Mouse (Mus musculus) liver, embryonic 11.5 days (tissue): Measurements from ENCODE around the gene Chrna3. TPM values are rescaled to one million over a fixed set of nuclear protein-coding genes. Genes with fewer than 3 reads are reported as not detected.

ENCODE experiments used
- ATAC-seq: fragments of 200-750 bp; cut with Nextera tagmentation; replicated peaks from 2 replicates; pipeline ENCODE4 v1.8.0; 2017; ENCODE audit warnings: moderate number of reproducible peaks, mild to moderate bottlenecking, moderate TSS enrichment, moderate library complexity; ENCODE audit not compliant: low FRiP score
- DNase-seq: peaks from one replicate; pipeline ENCODE4 v3.0.0-alpha.2; 2017; ENCODE audit warnings: low spot score
- H3K27ac ChIP-seq: fragments of 300-500 bp; sonication (generic); 2 replicates; pipeline ENCODE4 v1.5.1; 2014; ENCODE audit warnings: mild to moderate bottlenecking, low read depth, low read length, control low read depth
- H3K27me3 ChIP-seq: fragments of 300-500 bp; sonication (generic); replicated peaks from 2 replicates; pipeline ENCODE4 v1.6.1; 2014; ENCODE audit warnings: low read length, mixed read lengths; ENCODE audit not compliant: control insufficient read depth, insufficient read depth
- H3K36me3 ChIP-seq: fragments of 300-500 bp; sonication (generic); 2 replicates; pipeline ENCODE4 v1.6.1; 2014; ENCODE audit warnings: mild to moderate bottlenecking, low read length, moderate library complexity, mixed read lengths; ENCODE audit not compliant: control insufficient read depth, insufficient read depth
- H3K4me1 ChIP-seq: fragments of 300-500 bp; sonication (generic); replicated peaks from 2 replicates; pipeline ENCODE4 v1.6.1; 2014; ENCODE audit warnings: low read length, mixed read lengths; ENCODE audit not compliant: control insufficient read depth, insufficient read depth
- H3K4me2 ChIP-seq: fragments of 300-500 bp; sonication (generic); 2 replicates; pipeline ENCODE4 v1.6.1; 2014; ENCODE audit warnings: mild to moderate bottlenecking, control low read depth, moderate library complexity
- H3K4me3 ChIP-seq: fragments of 300-500 bp; sonication (generic); 2 replicates; pipeline ENCODE4 v1.5.1; 2014; ENCODE audit warnings: low read depth, low read length, control low read depth
- H3K9ac ChIP-seq: fragments of 300-500 bp; sonication (generic); 2 replicates; pipeline ENCODE4 v1.6.1; 2014; ENCODE audit warnings: low read depth, low read length, control low read depth
- H3K9me3 ChIP-seq: fragments of 300-500 bp; sonication (generic); 2 replicates; pipeline ENCODE4 v1.6.1; 2016; ENCODE audit warnings: low read length, inconsistent platforms, mixed read lengths; ENCODE audit not compliant: control insufficient read depth
- WGBS: fragments of 180-500 bp; shearing (Covaris S2); extraction: QIAGEN DNeasy Blood & Tissue Kit; methylation state at CpG from one replicate; pipeline ENCODE4 v1.1.7; 2014; 5-methylcytosine and 5-hydroxymethylcytosine counted together
- polyA plus RNA-seq: library from polyadenylated mRNA; unstranded; fragments of >200 nt; fragmentation: Nextera tagmentation; extraction: Ambion mirVana; gene quantifications from 2 replicates; pipeline ENCODE4 v1.2.1, GENCODE M21; 2014

The Chrna3 gene
- polyA plus RNA-seq, 1 experiment from 2014 or later, result 0.18 TPM

DNA sequence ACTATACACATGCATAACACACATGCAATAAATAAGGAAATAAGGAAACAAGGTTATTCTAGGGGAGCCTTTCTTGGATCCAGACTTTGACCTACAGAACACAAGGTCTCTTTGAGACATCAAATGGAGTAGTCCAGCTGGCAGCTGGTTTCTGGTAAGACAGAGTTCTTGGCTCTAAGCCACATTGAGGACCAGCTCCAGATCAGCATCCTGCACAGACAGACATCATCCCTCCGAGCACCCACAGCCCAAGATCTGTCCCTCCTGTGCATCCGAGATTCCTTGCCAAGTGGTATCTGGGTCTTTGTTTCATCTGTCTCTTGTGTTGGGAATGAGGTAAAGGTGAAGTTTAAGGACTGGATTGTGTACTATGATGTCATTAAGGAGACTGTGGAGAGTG is 18.6 kb upstream of the Chrna3 start:
- no peak overlapping the region for H3K4me3 ChIP-seq
- ATAC-seq, result no peak
- peaks cover 4% of the 10 kb centered on the region; the same call in 1 of the 2 replicates for H3K4me1 ChIP-seq
- H3K36me3 ChIP-seq, result no peaks in the 10 kb centered on the region
- no peaks in the 10 kb centered on the region for H3K9me3 ChIP-seq
- no peak for DNase-seq
- no peak overlapping the region for H3K27ac ChIP-seq
- no peak overlapping the region for H3K9ac ChIP-seq
- WGBS, result 78% methylated on average over 2 of the region's 2 CpGs
- H3K27me3 ChIP-seq, result peaks cover 16% of the 10 kb centered on the region; the same call in 1 of the 2 replicates
- H3K4me2 ChIP-seq, result no peak overlapping the region

DNA sequence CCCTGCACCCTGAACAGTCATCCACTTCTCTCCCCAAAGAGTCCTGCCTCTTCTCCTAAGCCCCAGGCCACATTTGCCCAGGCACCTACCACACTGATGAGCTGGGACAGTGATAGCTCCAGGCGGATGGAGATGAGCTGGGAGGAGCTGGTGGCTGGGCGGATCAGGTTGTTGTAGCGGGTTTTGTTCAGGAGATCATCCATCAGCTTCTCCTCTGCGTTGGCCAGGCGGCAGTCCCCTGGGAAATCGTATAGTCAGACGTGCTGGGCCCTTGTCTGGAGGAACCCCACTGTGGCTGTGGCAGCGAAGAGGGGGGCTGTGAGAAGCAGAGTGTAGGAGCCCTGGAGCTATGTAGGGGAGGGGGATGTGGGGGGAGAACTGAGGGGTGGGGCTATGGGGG is 17.3 kb upstream of the Chrna3 start:
- Histone ChIP-seq H3K27me3 (peaks cover 13% of the 10 kb centered on the region; the same call in 1 of the 2 replicates), H3K9ac (no peak overlapping the region), H3K4me3 (no peak overlapping the region), H3K9me3 (no peaks in the 10 kb centered on the region), H3K27ac (no peak overlapping the region), H3K36me3 (no peaks in the 10 kb centered on the region), H3K4me2 (no peak overlapping the region; the same call in 1 of the 2 replicates), H3K4me1 (peaks cover 4% of the 10 kb centered on the region; the same call in 1 of the 2 replicates)
- ATAC-seq (no peak), DNase-seq (no peak)
- WGBS, result 18% methylated on average over 8 of the region's 8 CpGs

DNA sequence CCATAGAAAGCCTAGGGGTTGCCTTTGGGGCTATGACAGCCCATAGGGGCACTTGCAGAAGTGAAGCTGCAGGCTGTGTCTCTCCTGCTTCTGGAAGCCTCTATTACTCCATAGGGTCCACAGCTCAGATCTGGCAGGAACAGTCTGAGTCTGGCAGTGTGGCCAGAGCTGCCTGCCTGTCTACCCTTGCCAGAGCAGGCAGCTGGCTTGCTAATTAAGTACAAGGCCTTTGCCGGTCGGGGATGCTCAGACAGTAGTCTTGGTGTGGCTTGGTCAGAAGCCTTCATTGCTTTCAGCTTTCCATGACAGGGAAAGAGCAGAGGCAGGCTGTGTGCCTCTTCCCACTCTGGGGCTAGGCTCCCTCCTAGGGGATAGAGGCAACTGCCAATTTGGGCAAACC is 15.0 kb upstream of the Chrna3 start:
- no peaks in the 10 kb centered on the region for H3K36me3 ChIP-seq
- DNase-seq (no peak), ATAC-seq (no peak)
- no peak overlapping the region for H3K9ac ChIP-seq
- H3K27me3 ChIP-seq, result peaks cover 5% of the 10 kb centered on the region; the same call in 1 of the 2 replicates
- no peak overlapping the region for H3K27ac ChIP-seq
- no peaks in the 10 kb centered on the region for H3K9me3 ChIP-seq
- no peaks in the 10 kb centered on the region for H3K4me1 ChIP-seq
- WGBS, result 68% methylated on average over 2 of the region's 2 CpGs
- H3K4me2 ChIP-seq, result no peak overlapping the region
- no peak overlapping the region for H3K4me3 ChIP-seq

DNA sequence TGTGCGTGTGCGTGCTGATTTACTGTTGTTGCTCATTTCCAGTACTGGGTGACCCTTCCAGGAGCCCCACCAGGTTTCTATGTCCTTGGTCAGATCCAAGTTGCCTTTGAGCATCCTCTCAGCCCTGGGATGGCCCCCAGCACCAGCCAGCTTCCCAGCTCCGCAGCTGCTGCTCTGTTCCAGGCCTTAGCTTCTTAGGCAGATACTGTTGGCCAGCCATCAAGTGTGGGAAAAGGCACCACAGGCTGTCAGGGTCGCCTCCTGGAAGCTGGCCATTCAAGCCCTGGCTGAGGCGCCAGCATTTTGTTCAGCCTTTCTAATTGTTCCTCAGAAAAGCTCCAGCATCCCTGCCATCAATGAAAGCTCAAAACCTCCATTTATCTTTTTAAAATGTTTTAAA is 13.6 kb upstream of the Chrna3 start:
- no peaks in the 10 kb centered on the region for H3K36me3 ChIP-seq
- 79% methylated on average over 5 of the region's 5 CpGs for WGBS
- no peak overlapping the region for H3K4me2 ChIP-seq
- H3K4me3 ChIP-seq, result no peak overlapping the region
- no peaks in the 10 kb centered on the region for H3K4me1 ChIP-seq
- ATAC-seq, result no peak
- no peak for DNase-seq
- H3K9me3 ChIP-seq, result no peaks in the 10 kb centered on the region
- H3K9ac ChIP-seq, result no peak overlapping the region
- no peak overlapping the region for H3K27ac ChIP-seq
- H3K27me3 ChIP-seq, result peaks cover 1% of the 10 kb centered on the region; the same call in 1 of the 2 replicates

DNA sequence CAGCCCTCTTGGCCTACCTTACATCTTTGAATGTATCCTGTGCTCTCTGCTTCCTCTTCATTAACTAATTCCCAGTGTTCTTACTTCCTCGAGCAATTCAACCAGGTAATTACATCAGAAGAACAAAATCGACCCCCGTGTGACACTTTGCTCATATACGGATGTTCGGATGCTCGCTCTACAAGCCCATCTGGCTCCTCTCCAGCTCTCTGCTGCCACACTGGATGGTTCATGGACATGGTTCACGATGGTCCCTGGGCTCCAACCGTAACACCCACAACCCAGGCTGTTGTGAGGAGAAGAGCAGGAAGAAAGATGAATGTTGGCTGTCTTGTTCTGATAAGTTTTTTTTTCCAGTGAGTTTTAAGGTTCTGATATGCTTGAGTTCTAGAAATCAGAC is 12.6 kb upstream of the Chrna3 start:
- Histone ChIP-seq H3K27ac (no peak overlapping the region), H3K4me3 (no peak overlapping the region), H3K4me2 (no peak overlapping the region), H3K36me3 (no peaks in the 10 kb centered on the region), H3K9ac (no peak overlapping the region), H3K4me1 (no peaks in the 10 kb centered on the region), H3K27me3 (no peaks in the 10 kb centered on the region; the same call in 1 of the 2 replicates), H3K9me3 (no peaks in the 10 kb centered on the region)
- DNase-seq (no peak), ATAC-seq (no peak)
- 75% methylated on average over 8 of the region's 8 CpGs for WGBS

DNA sequence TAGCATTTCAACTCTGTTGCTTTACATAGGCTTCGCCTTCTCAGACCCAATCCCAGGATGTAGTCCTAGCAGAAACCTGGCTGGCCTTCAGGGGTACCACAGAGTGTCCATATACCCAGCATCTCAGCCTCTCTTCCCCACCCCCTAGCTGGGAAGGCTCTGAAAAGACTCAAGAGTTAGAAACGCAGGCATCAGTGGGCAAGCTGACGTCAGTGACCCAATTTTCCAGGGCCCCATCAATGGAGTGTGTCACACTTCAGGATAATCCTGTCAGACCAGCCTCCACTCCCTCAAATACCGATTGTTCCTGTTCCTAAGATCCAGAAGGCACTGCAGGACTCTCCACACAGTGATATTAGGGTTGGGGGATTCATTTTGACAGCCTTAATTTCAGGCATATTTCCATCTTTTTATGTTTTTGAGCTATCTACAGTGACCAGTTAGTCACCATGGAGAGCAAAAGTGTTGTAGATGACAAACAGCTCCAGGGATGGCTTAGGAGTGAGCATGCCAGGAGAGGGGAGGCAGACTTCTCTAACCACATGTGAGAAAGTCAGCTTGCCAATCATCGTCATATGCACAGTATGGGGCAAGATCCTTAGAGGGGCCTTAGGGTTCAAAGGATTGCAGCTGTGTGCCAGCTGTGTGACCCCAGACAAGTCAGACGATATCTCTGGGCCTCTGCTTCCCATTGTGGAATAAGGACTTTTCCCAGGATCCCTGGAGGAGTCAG is 5.2 kb upstream of the Chrna3 start:
- no peak overlapping the region for H3K4me2 ChIP-seq
- 52% methylated on average over 6 of the region's 6 CpGs for WGBS
- ATAC-seq (no peak), DNase-seq (no peak)
- H3K4me3 ChIP-seq, result no peak overlapping the region
- peaks cover 12% of the 10 kb centered on the region for H3K27me3 ChIP-seq
- H3K4me1 ChIP-seq, result no peaks in the 10 kb centered on the region
- no peak overlapping the region for H3K9ac ChIP-seq
- H3K27ac ChIP-seq, result no peak overlapping the region
- H3K36me3 ChIP-seq, result no peaks in the 10 kb centered on the region
- H3K9me3 ChIP-seq, result no peaks in the 10 kb centered on the region

DNA sequence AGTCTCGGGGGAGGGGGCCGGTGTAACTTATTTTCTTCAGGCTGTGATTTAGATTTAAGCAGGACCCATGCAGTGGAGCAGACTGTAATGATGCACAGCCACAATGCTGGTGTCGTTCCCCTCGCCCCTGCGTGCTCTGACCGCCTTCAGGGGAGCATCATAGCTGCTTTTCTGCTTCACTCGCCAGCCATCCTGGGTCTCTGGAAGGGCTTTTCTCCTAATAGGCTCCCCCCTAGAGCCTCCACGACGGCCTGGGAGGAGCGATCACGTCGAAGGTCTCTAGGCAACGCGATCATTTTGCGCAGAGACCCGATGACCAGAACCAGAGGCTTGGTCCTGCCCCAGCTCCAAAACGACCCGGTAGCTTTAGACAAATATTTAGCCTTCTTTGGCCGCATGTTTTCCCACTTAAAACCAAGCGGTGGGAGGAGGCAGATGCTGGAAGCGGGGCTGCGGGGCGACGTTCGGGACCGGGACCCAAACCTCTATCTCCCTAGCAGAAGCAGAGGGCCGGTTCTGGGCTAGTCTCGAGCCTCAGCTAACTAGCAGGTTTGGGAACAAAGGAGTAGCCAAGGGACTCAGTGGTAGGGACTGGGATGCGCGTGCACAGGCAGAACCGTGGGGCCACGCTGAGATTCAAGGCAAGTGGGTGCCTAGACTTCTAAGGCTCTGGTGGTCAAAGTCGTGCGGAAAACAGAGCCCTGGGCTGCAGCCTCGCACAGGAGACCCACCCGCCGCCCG is 658 bp downstream of the Chrna3 start:
- Histone ChIP-seq H3K4me1 (peaks cover 3% of the 10 kb centered on the region; the same call in 1 of the 2 replicates), H3K36me3 (no peaks in the 10 kb centered on the region), H3K9me3 (no peaks in the 10 kb centered on the region), H3K4me3 (no peak overlapping the region), H3K4me2 (peak overlapping the region; percentile 52), H3K9ac (no peak overlapping the region), H3K27ac (no peak overlapping the region), H3K27me3 (peaks cover 39% of the 10 kb centered on the region)
- WGBS, result 13% methylated on average over 38 of the region's 38 CpGs
- ATAC-seq (no peak), DNase-seq (no peak)

DNA sequence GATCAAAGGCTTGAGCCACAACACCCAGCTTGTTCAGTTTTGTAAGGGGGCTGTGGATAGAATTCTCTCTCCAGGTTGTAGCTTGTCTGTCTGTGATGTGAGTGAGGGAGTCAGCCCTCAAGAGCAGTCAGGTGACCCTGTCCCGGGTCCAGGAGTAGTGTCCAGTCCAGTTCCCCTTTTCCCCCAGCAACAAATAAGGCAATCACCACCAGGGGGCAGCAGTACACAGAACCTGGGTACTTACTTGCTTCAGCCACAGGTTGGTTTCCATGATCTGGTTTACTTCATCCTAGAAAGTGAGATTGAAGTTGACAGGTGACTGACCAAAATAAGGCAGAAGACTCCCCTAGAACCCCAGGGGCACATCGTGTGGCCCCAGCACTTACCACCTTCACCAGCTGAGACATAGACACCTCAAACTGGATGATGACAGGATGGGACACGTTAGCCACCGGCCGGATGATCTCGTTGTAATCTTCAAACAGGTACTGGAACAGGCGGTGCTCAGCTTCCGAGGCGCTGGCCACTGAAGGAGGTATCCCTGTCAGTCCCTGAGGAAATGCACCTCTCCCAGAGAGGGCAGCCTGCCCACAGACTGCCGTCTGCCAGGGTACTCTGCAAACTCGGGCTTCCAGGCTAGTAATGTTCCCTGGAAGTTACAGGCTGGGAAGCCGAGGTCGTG is 2.3 kb downstream of the Chrna3 start:
- 32% methylated on average over 13 of the region's 13 CpGs for WGBS
- peaks cover 39% of the 10 kb centered on the region for H3K27me3 ChIP-seq
- ATAC-seq, result no peak

More for the DNA sequence above, 2.3 kb downstream of the Chrna3 start:
- peaks cover 3% of the 10 kb centered on the region; the same call in 1 of the 2 replicates for H3K4me1 ChIP-seq
- H3K9me3 ChIP-seq, result no peaks in the 10 kb centered on the region
- no peak overlapping the region for H3K9ac ChIP-seq
- peak; percentile 72 for DNase-seq
- no peak overlapping the region for H3K4me3 ChIP-seq
- H3K27ac ChIP-seq, result no peak overlapping the region
- H3K4me2 ChIP-seq, result no peak overlapping the region
- no peaks in the 10 kb centered on the region for H3K36me3 ChIP-seq
